In the genomic region with DNA sequence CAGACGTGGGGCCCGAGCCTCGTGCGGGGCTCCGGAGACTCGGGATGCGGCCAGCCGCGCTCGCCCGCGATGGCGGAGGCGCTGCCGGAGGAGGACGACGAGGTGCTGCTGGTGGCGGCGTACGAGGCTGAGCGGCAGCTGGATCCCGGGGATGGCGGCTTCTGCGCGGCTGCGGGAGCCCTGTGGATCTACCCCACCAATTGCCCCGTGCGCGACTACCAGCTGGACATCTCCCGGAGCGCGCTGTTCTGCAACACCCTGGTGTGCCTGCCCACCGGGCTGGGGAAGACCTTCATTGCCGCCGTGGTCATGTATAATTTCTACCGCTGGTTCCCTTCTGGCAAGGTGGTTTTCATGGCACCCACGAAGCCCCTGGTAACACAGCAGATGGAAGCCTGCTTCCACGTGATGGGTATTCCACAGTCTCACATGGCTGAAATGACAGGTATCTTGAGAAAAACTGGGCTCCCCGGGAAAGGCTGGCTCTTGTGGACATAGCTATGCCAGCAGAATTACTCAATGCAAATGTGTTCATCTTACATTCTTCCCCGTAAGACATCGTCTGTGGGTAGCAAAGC, we compare ENCODE assay signal across 8 mouse cellular contexts. TPM values are rescaled to one million over a fixed set of nuclear protein-coding genes. Genes with fewer than 3 reads are reported as not detected.
DNase-seq lines count a peak whose midpoint lies in the region; ATAC-seq and TF ChIP-seq lines count a peak whose summit lies in the region.

No protein-coding gene starts in this region.

- peak; percentile 81 for DNase-seq in heart, embryonic 10.5 days (ENCODE audit: low spot score)
- DNase-seq in heart, postnatal 14 days, result no peak
- no peak for DNase-seq in thymus, adult 2 months
- DNase-seq in thymus, adult 18-20 months, result no peak
- peak; percentile 35 for DNase-seq in hindbrain, embryonic 14.5 days (ENCODE audit: low spot score)
- no peak for DNase-seq in adrenal gland, adult 2 months
- no peak for DNase-seq in gastrocnemius, postnatal 25 days

- TF ChIP-seq POLR2A in thymus, adult 2 months (IDR thresholded peaks at IDR 0.05; ENCODE audit: control insufficient read depth, extremely low read depth, insufficient read depth, low read length, poor library complexity), result no peak

- peak overlapping the region; percentile 99 for H3K27ac ChIP-seq in heart, embryonic 10.5 days
- H3K27ac ChIP-seq in thymus, adult 2 months (ENCODE audit: control insufficient read depth, insufficient read depth, low read length), result no peak overlapping the region
- H3K27ac ChIP-seq in hindbrain, embryonic 14.5 days, result peak overlapping the region; percentile 92
- H3K27ac ChIP-seq in midbrain, embryonic 12.5 days (replicated peaks), result peak overlapping the region; percentile 90

- under 1% methylated on average over 41 of the region's 41 CpGs for WGBS in heart, embryonic 10.5 days
- WGBS in thymus, adult 2 months, result under 1% methylated on average over 41 of the region's 41 CpGs
- WGBS in hindbrain, embryonic 14.5 days, result 1% methylated on average over 41 of the region's 41 CpGs
- WGBS in midbrain, embryonic 12.5 days, result under 1% methylated on average over 40 of the region's 41 CpGs

- H3K36me3 ChIP-seq in heart, embryonic 10.5 days, result peaks cover 21% of the 10 kb centered on the region
- H3K36me3 ChIP-seq in thymus, adult 2 months (ENCODE audit: control insufficient read depth, insufficient read depth, low read length), result no peaks in the 10 kb centered on the region
- H3K36me3 ChIP-seq in hindbrain, embryonic 14.5 days (replicated peaks; ENCODE audit: control insufficient read depth, insufficient read depth), result peaks cover 3% of the 10 kb centered on the region; the same call in 1 of the 2 replicates
- 0 out of 2 replicates have a peak, but pooled peaks cover 16% of the 10 kb centered on the region for H3K36me3 ChIP-seq in midbrain, embryonic 12.5 days

- peak overlapping the region; percentile 90 for H3K4me3 ChIP-seq in heart, embryonic 10.5 days
- H3K4me3 ChIP-seq in thymus, adult 2 months (ENCODE audit: control insufficient read depth, insufficient read depth, low read length), result peak overlapping the region; percentile 100
- peak overlapping the region; percentile 93 for H3K4me3 ChIP-seq in hindbrain, embryonic 14.5 days (replicated peaks; ENCODE audit: low read length)
- peak overlapping the region; percentile 91 for H3K4me3 ChIP-seq in midbrain, embryonic 12.5 days

- peak overlapping the region; percentile 90 for H3K4me2 ChIP-seq in hindbrain, embryonic 14.5 days (replicated peaks)
- H3K4me2 ChIP-seq in midbrain, embryonic 12.5 days (replicated peaks), result peak overlapping the region; percentile 86

- peak; percentile 12 for ATAC-seq in hindbrain, embryonic 14.5 days (ENCODE audit: low FRiP score)
- peak; percentile 2; the same call in 1 of the 2 replicates for ATAC-seq in midbrain, embryonic 12.5 days (ENCODE audit: low FRiP score, low read depth)

- intact Hi-C loops in heart, postnatal 14 days (cut with DNase I), result loop anchor here (5.0 kb wide), 1 partner anchor 96 kb away; the partner anchor contains the start of gene Mis18bp1

- peaks cover 20% of the 10 kb centered on the region for H3K4me1 ChIP-seq in heart, embryonic 10.5 days
- peaks cover 9% of the 10 kb centered on the region for H3K4me1 ChIP-seq in thymus, adult 2 months (replicated peaks; ENCODE audit: control insufficient read depth, insufficient read depth, low read length)
- peaks cover 38% of the 10 kb centered on the region for H3K4me1 ChIP-seq in hindbrain, embryonic 14.5 days (replicated peaks; ENCODE audit: control insufficient read depth, insufficient read depth, low read length)
- peaks cover 31% of the 10 kb centered on the region for H3K4me1 ChIP-seq in midbrain, embryonic 12.5 days

- peak overlapping the region; percentile 79 for H3K9ac ChIP-seq in hindbrain, embryonic 14.5 days
- peak overlapping the region; percentile 76 for H3K9ac ChIP-seq in midbrain, embryonic 12.5 days (replicated peaks)

- H3K27me3 ChIP-seq in heart, embryonic 10.5 days (ENCODE audit: insufficient read depth, poor library complexity, severe bottlenecking), result no peaks in the 10 kb centered on the region
- H3K27me3 ChIP-seq in thymus, adult 2 months (ENCODE audit: control insufficient read depth, insufficient read depth, low read length), result no peaks in the 10 kb centered on the region
- no peaks in the 10 kb centered on the region for H3K27me3 ChIP-seq in hindbrain, embryonic 14.5 days (ENCODE audit: control insufficient read depth, insufficient read depth, low read length)
- H3K27me3 ChIP-seq in midbrain, embryonic 12.5 days, result no peaks in the 10 kb centered on the region

- TF ChIP-seq CTCF in thymus, adult 2 months (IDR thresholded peaks at IDR 0.05; ENCODE audit: borderline replicate concordance, control insufficient read depth, extremely low read depth, insufficient read depth, low read length, poor library complexity), result peak; percentile 35; the same call in 1 of the 2 replicates

- H3K9me3 ChIP-seq in heart, embryonic 10.5 days, result no peaks in the 10 kb centered on the region
- H3K9me3 ChIP-seq in hindbrain, embryonic 14.5 days (ENCODE audit: control insufficient read depth, low read length), result no peaks in the 10 kb centered on the region
- H3K9me3 ChIP-seq in midbrain, embryonic 12.5 days, result no peaks in the 10 kb centered on the region

RNA-seq across cellular contexts. Expression of gene Fancm, which starts 0.4 kb away (rescaled TPM):
- 10.4 and 12.0 TPM in 2 replicates for polyA plus RNA-seq in heart, embryonic 10.5 days (2016; fragmentation: Nextera tagmentation; extraction: Ambion mirVana)
- total RNA-seq in heart, postnatal 14 days (2021), result 1 to 10 TPM; 5.5 to 6.4 TPM
- 4.3 and 6.6 TPM in 2 replicates for polyA plus RNA-seq in thymus, adult 2 months (2012; rRNA removed)
- 9.0 and 11.5 TPM in 2 replicates for polyA plus RNA-seq in hindbrain, embryonic 14.5 days (2014; fragmentation: Nextera tagmentation; extraction: Ambion mirVana)
- 14.3 and 15.9 TPM in 2 replicates for polyA plus RNA-seq in midbrain, embryonic 12.5 days (2016; fragmentation: Nextera tagmentation; extraction: Ambion mirVana)
- total RNA-seq in adrenal gland, adult 2 months (2021), result 1 to 10 TPM; 6.9 to 9.2 TPM
- 2.1 and 2.5 TPM in 2 replicates for polyA plus RNA-seq in adrenal gland, adult 2 months (2012; rRNA removed)
- 1 to 10 TPM; 1.6 to 3.4 TPM for total RNA-seq in gastrocnemius, postnatal 25 days (2021)

RNA-seq across cellular contexts. Expression of gene Fkbp3, which starts 2.0 kb away (rescaled TPM):
- 541 and 623 TPM in 2 replicates for polyA plus RNA-seq in heart, embryonic 10.5 days (2016; fragmentation: Nextera tagmentation; extraction: Ambion mirVana)
- total RNA-seq in heart, postnatal 14 days (2021), result 100 to 1,000 TPM; 204 to 219 TPM
- polyA plus RNA-seq in thymus, adult 2 months (2012; rRNA removed), result 42.7 and 49.9 TPM in 2 replicates
- 401 and 423 TPM in 2 replicates for polyA plus RNA-seq in hindbrain, embryonic 14.5 days (2014; fragmentation: Nextera tagmentation; extraction: Ambion mirVana)
- polyA plus RNA-seq in midbrain, embryonic 12.5 days (2016; fragmentation: Nextera tagmentation; extraction: Ambion mirVana), result 619 and 629 TPM in 2 replicates
- total RNA-seq in adrenal gland, adult 2 months (2021), result 100 to 1,000 TPM; 105 to 127 TPM
- polyA plus RNA-seq in adrenal gland, adult 2 months (2012; rRNA removed), result 10.7 and 10.9 TPM in 2 replicates
- total RNA-seq in gastrocnemius, postnatal 25 days (2021), result 100 to 1,000 TPM; 177 to 185 TPM

RNA-seq across cellular contexts. Expression of gene Prpf39, which starts 39.7 kb away (rescaled TPM):
- 40.4 and 46.2 TPM in 2 replicates for polyA plus RNA-seq in heart, embryonic 10.5 days (2016; fragmentation: Nextera tagmentation; extraction: Ambion mirVana)
- 10 to 100 TPM; 18.9 to 20.1 TPM for total RNA-seq in heart, postnatal 14 days (2021)
- 15.7 and 18.7 TPM in 2 replicates for polyA plus RNA-seq in thymus, adult 2 months (2012; rRNA removed)
- polyA plus RNA-seq in hindbrain, embryonic 14.5 days (2014; fragmentation: Nextera tagmentation; extraction: Ambion mirVana), result 50.3 and 54.3 TPM in 2 replicates
- polyA plus RNA-seq in midbrain, embryonic 12.5 days (2016; fragmentation: Nextera tagmentation; extraction: Ambion mirVana), result 66.9 and 68.1 TPM in 2 replicates
- total RNA-seq in adrenal gland, adult 2 months (2021), result 10 to 100 TPM; 25.0 to 32.2 TPM
- polyA plus RNA-seq in adrenal gland, adult 2 months (2012; rRNA removed), result 2.2 and 2.8 TPM in 2 replicates
- total RNA-seq in gastrocnemius, postnatal 25 days (2021), result 10 to 100 TPM; 12.0 to 12.2 TPM

Comparison
In these comparisons a context has a peak if more than half of its experiments do, and no peak if none do; other contexts are left out.
1. DNase-seq: peak in heart, embryonic 10.5 days (single experiment) and hindbrain, embryonic 14.5 days (single experiment); none in heart, postnatal 14 days (0 of 2), thymus, adult 2 months (single experiment), thymus, adult 18-20 months (0 of 2), adrenal gland, adult 2 months (single experiment) and gastrocnemius, postnatal 25 days (single experiment).
2. Peak in every context shown above with its lines, with median percentiles within 50 percentile points of each other: H3K4me3 ChIP-seq.